Mouse (Mus musculus) C2C12 (cell line): ENCODE data around the gene 4833439L19Rik. TPM values are rescaled to one million over a fixed set of nuclear protein-coding genes. Genes with fewer than 3 reads are reported as not detected.

ENCODE experiments used
- H3K27me3 ChIP-seq: one replicate; pipeline ENCODE4 v1.6.1; 2011; ENCODE audit not compliant: control insufficient read depth, insufficient read depth, insufficient read length
- H3K36me3 ChIP-seq: one replicate; pipeline ENCODE4 v1.6.1; 2011; ENCODE audit not compliant: control insufficient read depth, insufficient read depth
- H3K4me3 ChIP-seq: one replicate; pipeline ENCODE4 v1.5.1; 2011; ENCODE audit warnings: mild to moderate bottlenecking, control low read depth; ENCODE audit not compliant: poor library complexity, insufficient read depth, severe bottlenecking
- H3K79me2 ChIP-seq: one replicate; pipeline ENCODE4 v1.6.1; 2011; ENCODE audit not compliant: control insufficient read depth, insufficient read depth
- H3K79me3 ChIP-seq: one replicate; pipeline ENCODE4 v1.6.1; 2011; ENCODE audit warnings: low read depth, control low read depth
- H3ac ChIP-seq: one replicate; pipeline ENCODE3; 2011; ENCODE audit warnings: low read depth; ENCODE audit not compliant: control insufficient read depth, insufficient read length
- CEBPB ChIP-seq: IDR thresholded peaks from one replicate; pipeline ENCODE4 v1.6.1; 2011; ENCODE audit warnings: low read depth, mild to moderate bottlenecking, control low read depth, moderate library complexity
- CTCF ChIP-seq: IDR thresholded peaks from one replicate; pipeline ENCODE4 v1.5.1; 2011; ENCODE audit not compliant: control insufficient read depth, insufficient read depth, insufficient read length
- FOSL1 ChIP-seq: IDR thresholded peaks from one replicate; pipeline ENCODE4 v1.8.0; 2011; ENCODE audit warnings: mild to moderate bottlenecking, low read length; ENCODE audit not compliant: poor library complexity, insufficient read depth, severe bottlenecking
- MAX ChIP-seq: IDR thresholded peaks from one replicate; pipeline ENCODE4 v1.6.1; 2011; ENCODE audit warnings: mild to moderate bottlenecking, control low read depth
- MYOD1 ChIP-seq: IDR thresholded peaks from one replicate; pipeline ENCODE4 v1.6.1; 2011; ENCODE audit warnings: low read depth; ENCODE audit not compliant: control insufficient read depth, insufficient read length
- MYOG ChIP-seq: IDR thresholded peaks from one replicate; pipeline ENCODE4 v1.6.1; 2011; ENCODE audit not compliant: control insufficient read depth, insufficient read length; ENCODE audit errors: extremely low read depth
- USF1 ChIP-seq: IDR thresholded peaks from one replicate; pipeline ENCODE4 v1.6.1; 2011; ENCODE audit warnings: low read depth, mild to moderate bottlenecking, control low read depth, moderate library complexity
- microRNA-seq: library from miRNA; unstranded; fragments of <30 nt; microRNA quantifications from one replicate; pipeline ENCODE4, GENCODE M21; 2019; ENCODE audit warnings: borderline microRNAs expressed
- polyA plus RNA-seq: library from polyadenylated mRNA; unstranded; fragments of >200 nt; fragmentation: generic; extraction: Trizol; gene quantifications from one replicate; pipeline ENCODE4 v1.2.1, GENCODE M21; 2012; ENCODE audit warnings: missing spikeins

Gene 4833439L19Rik
- polyA plus RNA-seq, 1 experiment: 62.8 TPM

- TF ChIP-seq MAX (peak; percentile 89), MYOD1 (no peak), CTCF (no peak), MYOG (no peak), CEBPB (no peak), USF1 (no peak), FOSL1 (no peak)
- H3K27me3 ChIP-seq: no peaks in the 10 kb centered on the region
- H3K4me3 ChIP-seq: peak within 1 kb of the TSS; percentile 53
- H3K79me2 ChIP-seq: peaks cover 48% of the 10 kb centered on the region
- peaks cover 31% of the 10 kb centered on the region for H3K79me3 ChIP-seq
- H3ac ChIP-seq: peak within 1 kb of the TSS; percentile 81
- no peaks in the 10 kb centered on the region for H3K36me3 ChIP-seq
These were observed 61.4 kb downstream of the 4833439L19Rik start, which contains the start of gene Simc1 for GRCm38 (mm10) chr13:54503604-54504521. TSS of gene Simc1 (plus strand) at chr13:54503779.

DNA sequence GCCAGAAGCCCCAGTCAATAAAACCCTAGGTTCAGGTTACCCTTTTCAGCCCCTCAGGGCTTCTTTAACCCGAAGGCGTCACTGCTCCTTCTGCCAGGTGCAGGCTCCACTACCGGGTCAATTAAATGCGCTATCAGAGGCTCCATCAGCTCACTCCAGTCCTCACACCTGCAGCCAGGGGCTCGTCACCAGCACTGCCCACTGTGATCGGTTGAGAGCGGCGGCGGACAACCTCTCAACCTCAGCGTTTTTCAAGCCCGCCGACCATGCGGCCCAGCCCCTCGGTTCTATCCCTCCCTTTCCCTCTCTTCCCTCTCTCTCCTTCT lies 62.0 kb downstream of the 4833439L19Rik start:
- Histone ChIP-seq H3K79me3 (peaks cover 27% of the 10 kb centered on the region), H3K79me2 (peaks cover 42% of the 10 kb centered on the region), H3ac (no peak overlapping the region), H3K4me3 (peak overlapping the region; percentile 53), H3K27me3 (peaks cover 6% of the 10 kb centered on the region), H3K36me3 (no peaks in the 10 kb centered on the region)
- TF ChIP-seq MAX: no peak
- no peak for TF ChIP-seq MYOD1
- TF ChIP-seq CEBPB: no peak
- no peak for TF ChIP-seq CTCF
- no peak for TF ChIP-seq MYOG
- TF ChIP-seq FOSL1: no peak
- no peak for TF ChIP-seq USF1

GRCm38 (mm10) chr13:54501957-54502690 lies 63.1 kb downstream of the 4833439L19Rik start:
- TF ChIP-seq CEBPB (no peak), USF1 (no peak), MYOG (no peak)
- Histone ChIP-seq H3K36me3 (no peaks in the 10 kb centered on the region), H3K27me3 (peaks cover 14% of the 10 kb centered on the region), H3K4me3 (no peak overlapping the region), H3ac (no peak overlapping the region), H3K79me2 (peaks cover 32% of the 10 kb centered on the region), H3K79me3 (peaks cover 21% of the 10 kb centered on the region)

DNA sequence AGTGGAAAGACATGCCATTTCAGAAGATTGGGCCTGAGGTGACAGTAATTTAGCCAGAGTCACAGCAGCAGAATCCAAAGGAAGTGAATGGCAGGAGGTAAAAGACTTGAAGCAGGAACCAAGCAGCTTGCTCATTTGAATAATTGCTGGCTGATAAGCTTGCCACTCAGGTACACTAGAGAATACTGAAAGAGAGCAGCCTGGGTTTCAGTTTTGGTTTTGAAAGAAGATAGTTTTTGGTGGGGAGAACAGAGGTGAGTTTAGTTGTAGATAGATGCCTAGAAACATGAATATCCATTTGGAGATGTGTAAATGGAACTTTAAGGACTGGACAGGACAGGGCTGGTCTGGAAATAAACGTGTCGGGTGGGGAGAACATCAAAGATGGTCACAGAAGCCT lies 63.9 kb downstream of the 4833439L19Rik start:
- peaks cover 14% of the 10 kb centered on the region for H3K27me3 ChIP-seq
- H3K4me3 ChIP-seq: no peak overlapping the region
- H3K79me2 ChIP-seq: peaks cover 24% of the 10 kb centered on the region
- no peak overlapping the region for H3ac ChIP-seq
- no peaks in the 10 kb centered on the region for H3K36me3 ChIP-seq
- H3K79me3 ChIP-seq: peaks cover 16% of the 10 kb centered on the region
- TF ChIP-seq USF1 (no peak), MYOD1 (no peak), FOSL1 (no peak), CTCF (no peak), CEBPB (no peak), MYOG (no peak), MAX (no peak)

Small RNA genes within 50 kb of the gene (microRNA-seq; reads per million reads assigned to microRNA genes)
- gene Gm24195: not detected

Other genes with a start within 250 kb of the 4833439L19Rik start
- 9.0 TPM for gene Cplx2, start 194.1 kb downstream of the 4833439L19Rik start, polyA plus RNA-seq
- gene Thoc3, start 96.6 kb downstream of the 4833439L19Rik start, polyA plus RNA-seq: 70.8 TPM
- gene Simc1, start 61.7 kb downstream of the 4833439L19Rik start, polyA plus RNA-seq: 6.6 TPM
- gene Arl10, start 9.6 kb upstream of the 4833439L19Rik start, polyA plus RNA-seq: 24.8 TPM
- 87.4 TPM for gene Nop16, start 24.7 kb upstream of the 4833439L19Rik start, polyA plus RNA-seq
- gene Higd2a, start 24.8 kb upstream of the 4833439L19Rik start, polyA plus RNA-seq: 144 TPM
- gene Cltb, start 45.9 kb upstream of the 4833439L19Rik start, polyA plus RNA-seq: 32.3 TPM
- gene Faf2, start 56.3 kb upstream of the 4833439L19Rik start, polyA plus RNA-seq: 33.5 TPM
- 30.0 TPM for gene Rnf44, start 128.5 kb upstream of the 4833439L19Rik start, polyA plus RNA-seq
- gene Cdhr2, start 136.0 kb upstream of the 4833439L19Rik start, polyA plus RNA-seq: 0.01 TPM
- gene Gprin1, start 184.4 kb upstream of the 4833439L19Rik start, polyA plus RNA-seq: 0.20 TPM
- not detected for gene Sncb, start 201.2 kb upstream of the 4833439L19Rik start, polyA plus RNA-seq
- not detected for gene Eif4e1b, start 218.6 kb upstream of the 4833439L19Rik start, polyA plus RNA-seq
- 26.6 TPM for gene Tspan17, start 223.9 kb upstream of the 4833439L19Rik start, polyA plus RNA-seq